Mouse (Mus musculus): ENCODE data around the gene Zfp142.

GRCm38 (mm10) chr1:74559061-74559460, 29.0 kb downstream of the Zfp142 start:
- TF ChIP-seq POLR2A (IDR thresholded peaks at IDR 0.05; ENCODE audit: low read depth, low read length) (no peak), CTCF (conservative IDR thresholded peaks at IDR 0.05; ENCODE audit: insufficient read depth, insufficient read length, low read depth, low read length) (no peak)

Data from kidney, adult 2 months (tissue).